Mouse (Mus musculus): ENCODE measurements at regions not wholly inside any gene's neighbourhood (a gene's known extent, or its start where the extent isn't known, plus 50 kb on each side); places are given as distances from the start of the nearest gene placed in this dataset.

DNA sequence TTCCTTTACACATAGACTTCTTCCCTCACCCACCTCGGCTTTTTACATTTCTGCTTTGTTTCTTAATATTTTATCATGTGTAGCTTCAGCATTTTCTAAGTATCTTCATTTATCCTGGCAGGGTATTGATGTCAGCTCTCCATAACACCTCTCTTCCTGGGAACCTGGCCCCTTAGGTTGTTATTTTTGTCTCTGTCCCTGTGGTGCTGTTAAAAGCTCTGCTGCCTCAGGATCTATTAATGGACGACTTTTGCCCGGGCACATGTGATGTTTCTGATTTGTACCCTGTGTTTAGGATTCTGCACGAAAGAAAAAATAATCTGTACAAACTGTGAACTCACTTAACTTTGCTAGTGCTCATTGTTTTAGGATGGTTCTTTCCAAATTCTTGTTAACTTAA, 81.4 kb upstream of the Syt1 start:
- H3K27ac ChIP-seq (ENCODE audit: control insufficient read depth, low read depth, low read length), result no peak overlapping the region
- H3K36me3 ChIP-seq (ENCODE audit: control insufficient read depth in 1 of 2, insufficient read depth in 2 of 2, low read length in 2 of 2), result no peaks in the 10 kb centered on the region
- no peaks in the 10 kb centered on the region for H3K4me1 ChIP-seq (ENCODE audit: control insufficient read depth in 1 of 2, insufficient read depth in 2 of 2, low read length in 2 of 2)
- H3K79me2 ChIP-seq (ENCODE audit: control insufficient read depth, insufficient read depth, low read length, poor library complexity), result no peaks in the 10 kb centered on the region
- no peak for DNase-seq (ENCODE audit: low read depth, low spot score)
- H3K9ac ChIP-seq (ENCODE audit: control insufficient read depth, low read depth, low read length, poor library complexity, severe bottlenecking), result no peak overlapping the region
- no peaks in the 10 kb centered on the region for H3K9me3 ChIP-seq (replicated peaks; ENCODE audit: insufficient read depth, low read length)
- H3K4me3 ChIP-seq (ENCODE audit: control insufficient read depth in 1 of 2, insufficient read depth in 1 of 2, low read depth in 2 of 2, low read length in 2 of 2), result no peak overlapping the region
- H3K27me3 ChIP-seq (ENCODE audit: control insufficient read depth in 1 of 2, insufficient read depth in 2 of 2, low read length in 2 of 2), result no peaks in the 10 kb centered on the region
- TF ChIP-seq KAT2A (conservative IDR thresholded peaks at IDR 0.05; ENCODE audit: low read depth, low read length) (no peak), ZMIZ1 (IDR thresholded peaks at IDR 0.05; ENCODE audit: low read depth, low read length) (no peak), MEF2A (IDR thresholded peaks at IDR 0.05; ENCODE audit: extremely low read depth, insufficient replicate concordance, low read depth, low read length, poor library complexity, severe bottlenecking) (no peak), TCF12 (IDR thresholded peaks at IDR 0.05; ENCODE audit: low read depth, low read length) (no peak), HCFC1 (IDR thresholded peaks at IDR 0.05; ENCODE audit: low read depth, low read length) (no peak), USF1 (IDR thresholded peaks at IDR 0.05; ENCODE audit: low read depth, low read length) (no peak), MXI1 (IDR thresholded peaks at IDR 0.05; ENCODE audit: low read depth, low read length) (no peak), SIN3A (IDR thresholded peaks at IDR 0.05; ENCODE audit: low read length) (no peak), POLR2AphosphoS2 (IDR thresholded peaks at IDR 0.05; ENCODE audit: low read length) (no peak)

- H3K4me3 ChIP-seq (ENCODE audit: control insufficient read depth in 1 of 2, insufficient read depth in 1 of 2, low read depth in 2 of 2, low read length in 2 of 2), result no peak overlapping the region
- no peak overlapping the region for H3K27ac ChIP-seq (ENCODE audit: control insufficient read depth, low read depth, low read length)
- no peaks in the 10 kb centered on the region for H3K4me1 ChIP-seq (ENCODE audit: control insufficient read depth in 1 of 2, insufficient read depth in 2 of 2, low read length in 2 of 2)
- no peak for DNase-seq (ENCODE audit: low read depth, low spot score)
- no peaks in the 10 kb centered on the region for H3K27me3 ChIP-seq (ENCODE audit: control insufficient read depth in 1 of 2, insufficient read depth in 2 of 2, low read length in 2 of 2)
- TF ChIP-seq NRF1 (IDR thresholded peaks at IDR 0.05; ENCODE audit: insufficient read depth, low read depth, low read length, poor library complexity, severe bottlenecking), result no peak
- no peak overlapping the region for H3K9ac ChIP-seq (ENCODE audit: control insufficient read depth, low read depth, low read length, poor library complexity, severe bottlenecking)
- no peaks in the 10 kb centered on the region for H3K36me3 ChIP-seq (ENCODE audit: control insufficient read depth in 1 of 2, insufficient read depth in 2 of 2, low read length in 2 of 2)
- H3K9me3 ChIP-seq (replicated peaks; ENCODE audit: insufficient read depth, low read length), result no peaks in the 10 kb centered on the region
- H3K79me2 ChIP-seq (ENCODE audit: control insufficient read depth, insufficient read depth, low read length, poor library complexity), result no peaks in the 10 kb centered on the region
These were observed 69.0 kb upstream of the Syt1 start for GRCm38 (mm10) chr10:109079773-109080172.

DNA sequence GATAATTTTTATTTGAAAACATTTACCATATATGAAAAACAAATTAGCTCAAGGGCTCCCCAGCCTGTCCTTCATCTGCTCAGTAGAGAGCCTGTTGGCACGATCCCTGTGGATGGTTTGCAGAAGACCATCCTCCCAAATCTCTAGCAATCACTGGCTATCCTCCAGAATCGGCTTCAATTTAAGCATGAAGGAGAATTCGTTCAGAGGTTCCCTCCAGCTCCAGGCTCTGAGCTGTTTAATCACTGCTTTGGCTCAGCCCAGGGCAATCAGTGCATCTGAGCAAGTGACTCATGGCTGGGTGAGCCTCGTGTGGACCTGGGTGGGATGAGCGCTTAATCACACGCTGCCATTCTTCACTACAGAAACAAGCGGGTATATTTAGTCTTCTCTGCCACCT, 63.4 kb upstream of the Syt1 start:
- DNase-seq (ENCODE audit: low read depth, low spot score), result no peak
- H3K4me3 ChIP-seq (ENCODE audit: control insufficient read depth in 1 of 2, insufficient read depth in 1 of 2, low read depth in 2 of 2, low read length in 2 of 2), result no peak overlapping the region
- no peaks in the 10 kb centered on the region for H3K79me2 ChIP-seq (ENCODE audit: control insufficient read depth, insufficient read depth, low read length, poor library complexity)
- no peaks in the 10 kb centered on the region; a peak in 1 of 4 replicates for H3K27me3 ChIP-seq (ENCODE audit: control insufficient read depth in 1 of 2, insufficient read depth in 2 of 2, low read length in 2 of 2)
- no peak for TF ChIP-seq POLR2AphosphoS2 (IDR thresholded peaks at IDR 0.05; ENCODE audit: low read length)
- TF ChIP-seq RAD21 (IDR thresholded peaks at IDR 0.05; ENCODE audit: low read depth, low read length), result no peak
- no peak for TF ChIP-seq CHD1 (IDR thresholded peaks at IDR 0.05; ENCODE audit: low read depth, low read length)
- TF ChIP-seq MYB (IDR thresholded peaks at IDR 0.05; ENCODE audit: low read depth, low read length), result no peak
- no peak for TF ChIP-seq GATA1 (IDR thresholded peaks at IDR 0.05; ENCODE audit: low read depth, low read length)
- no peak for TF ChIP-seq TCF12 (IDR thresholded peaks at IDR 0.05; ENCODE audit: low read depth, low read length)
- TF ChIP-seq UBTF (IDR thresholded peaks at IDR 0.05; ENCODE audit: borderline replicate concordance, insufficient read depth, low read depth, low read length), result no peak
- no peak overlapping the region for H3K27ac ChIP-seq (ENCODE audit: control insufficient read depth, low read depth, low read length)
- H3K36me3 ChIP-seq (ENCODE audit: control insufficient read depth in 1 of 2, insufficient read depth in 2 of 2, low read length in 2 of 2), result no peaks in the 10 kb centered on the region
- H3K4me1 ChIP-seq (ENCODE audit: control insufficient read depth in 1 of 2, insufficient read depth in 2 of 2, low read length in 2 of 2), result no peaks in the 10 kb centered on the region
- no peaks in the 10 kb centered on the region for H3K9me3 ChIP-seq (replicated peaks; ENCODE audit: insufficient read depth, low read length)
- no peak overlapping the region for H3K9ac ChIP-seq (ENCODE audit: control insufficient read depth, low read depth, low read length, poor library complexity, severe bottlenecking)

All from MEL (cell line).